Mouse (Mus musculus): ENCODE results near the gene Arf6. TPM values are rescaled to one million over a fixed set of nuclear protein-coding genes. Genes with fewer than 3 reads are reported as not detected.
A peak's percentile ranks its signal among the peaks of the same experiment; 100 is the strongest.
"Not testable (repeated sequence)": the region's sequence is repeated elsewhere in the genome, so short reads cannot be mapped to it uniquely, and the experiment has no call there.

Gene Arf6
- 32.1 and 33.0 TPM in 2 replicates for polyA plus RNA-seq (2015; fragmentation: Nextera tagmentation; extraction: Ambion mirVana)

- ATAC-seq (replicated peaks), result peak; percentile 93
- peaks cover 31% of the 10 kb centered on the region for H3K4me1 ChIP-seq
- H3K36me3 ChIP-seq, result peaks cover 2% of the 10 kb centered on the region; the same call in 1 of the 2 replicates
- WGBS, result 0% methylated on average over 91 of the region's 121 CpGs
- H3K9me3 ChIP-seq, result no peaks in the 10 kb centered on the region
- H3K9ac ChIP-seq (replicated peaks), result peak within 1 kb of the TSS; percentile 85
- H3K4me3 ChIP-seq, result peak within 1 kb of the TSS; percentile 82
- H3K27ac ChIP-seq (replicated peaks), result peak within 1 kb of the TSS; percentile 93
- peak within 1 kb of the TSS; percentile 85 for H3K4me2 ChIP-seq (replicated peaks)
- H3K27me3 ChIP-seq, result no peaks in the 10 kb centered on the region
Observed at GRCm38 (mm10) chr12:69371854-69372671, at the start of gene Arf6, which contains the start of gene Gm9887. Gene Arf6, plus strand, starts transcription at chr12:69372150. Gene Gm9887, minus strand, starts transcription at chr12:69372458.

- H3K4me2 ChIP-seq (replicated peaks), result no peak overlapping the region
- no peaks in the 10 kb centered on the region for H3K9me3 ChIP-seq
- ATAC-seq (replicated peaks), result no peak
- H3K4me1 ChIP-seq, result no peaks in the 10 kb centered on the region
- no peaks in the 10 kb centered on the region for H3K27me3 ChIP-seq
- H3K4me3 ChIP-seq, result no peak overlapping the region
- H3K36me3 ChIP-seq, result peaks cover 57% of the 10 kb centered on the region
- no peak overlapping the region for H3K9ac ChIP-seq (replicated peaks)
- 86% methylated on average over 3 of the region's 3 CpGs for WGBS
- H3K27ac ChIP-seq (replicated peaks), result no peak overlapping the region
Observed at GRCm38 (mm10) chr12:69331187-69331586, 40.8 kb upstream of the Arf6 start.

GRCm38 (mm10) chr12:69332147-69332546, 39.8 kb upstream of the Arf6 start:
- no peak overlapping the region for H3K9ac ChIP-seq (replicated peaks)
- H3K9me3 ChIP-seq, result no peaks in the 10 kb centered on the region
- peaks cover 58% of the 10 kb centered on the region for H3K36me3 ChIP-seq
- no peaks in the 10 kb centered on the region for H3K4me1 ChIP-seq
- ATAC-seq (replicated peaks), result no peak
- H3K4me3 ChIP-seq, result no peak overlapping the region
- H3K4me2 ChIP-seq (replicated peaks), result no peak overlapping the region
- H3K27ac ChIP-seq (replicated peaks), result no peak overlapping the region
- H3K27me3 ChIP-seq, result no peaks in the 10 kb centered on the region
- WGBS, result 89% methylated on average over 1 of the region's 1 CpGs

GRCm38 (mm10) chr12:69333547-69333946, 38.4 kb upstream of the Arf6 start:
- peaks cover 57% of the 10 kb centered on the region for H3K36me3 ChIP-seq

GRCm38 (mm10) chr12:69349928-69350327, 22.0 kb upstream of the Arf6 start:
- Histone ChIP-seq H3K4me1 (no peaks in the 10 kb centered on the region), H3K9me3 (no peaks in the 10 kb centered on the region), H3K27me3 (no peaks in the 10 kb centered on the region), H3K27ac (replicated peaks) (no peak overlapping the region), H3K9ac (replicated peaks) (no peak overlapping the region), H3K36me3 (peaks cover 80% of the 10 kb centered on the region), H3K4me3 (no peak overlapping the region), H3K4me2 (replicated peaks) (no peak overlapping the region)
- 89% methylated on average over 2 of the region's 2 CpGs for WGBS
- no peak for ATAC-seq (replicated peaks)

More at GRCm38 (mm10) chr12:69333547-69333946, 38.4 kb upstream of the Arf6 start:
- no peak for ATAC-seq (replicated peaks)
- H3K27me3 ChIP-seq, result no peaks in the 10 kb centered on the region
- H3K4me1 ChIP-seq, result no peaks in the 10 kb centered on the region
- H3K9ac ChIP-seq (replicated peaks), result no peak overlapping the region
- 94% methylated on average over 2 of the region's 2 CpGs for WGBS
- H3K27ac ChIP-seq (replicated peaks), result no peak overlapping the region
- H3K9me3 ChIP-seq, result no peaks in the 10 kb centered on the region
- no peak overlapping the region for H3K4me3 ChIP-seq
- no peak overlapping the region for H3K4me2 ChIP-seq (replicated peaks)

- Histone ChIP-seq H3K36me3 (peaks cover 67% of the 10 kb centered on the region), H3K27me3 (no peaks in the 10 kb centered on the region), H3K4me3 (no peak overlapping the region), H3K4me2 (replicated peaks) (no peak overlapping the region), H3K27ac (replicated peaks) (no peak overlapping the region), H3K4me1 (peaks cover 12% of the 10 kb centered on the region), H3K9ac (replicated peaks) (no peak overlapping the region), H3K9me3 (no peaks in the 10 kb centered on the region)
- ATAC-seq (replicated peaks), result no peak
- 90% methylated on average over 1 of the region's 1 CpGs for WGBS
Observed at GRCm38 (mm10) chr12:69351685-69352084, 20.3 kb upstream of the Arf6 start.

GRCm38 (mm10) chr12:69356546-69357299, 15.2 kb upstream of the Arf6 start, which contains the start of gene Nemf:
Gene Nemf, minus strand, starts transcription at chr12:69357165.
- peak within 1 kb of the TSS; percentile 91 for H3K9ac ChIP-seq (replicated peaks)
- ATAC-seq (replicated peaks), result peak; percentile 56
- peak within 1 kb of the TSS; percentile 77 for H3K4me2 ChIP-seq (replicated peaks)
- H3K27ac ChIP-seq (replicated peaks), result peak within 1 kb of the TSS; percentile 82
- peaks cover 26% of the 10 kb centered on the region for H3K36me3 ChIP-seq
- H3K4me1 ChIP-seq, result peaks cover 17% of the 10 kb centered on the region
- no peaks in the 10 kb centered on the region for H3K27me3 ChIP-seq
- under 1% methylated on average over 43 of the region's 50 CpGs for WGBS
- peak within 1 kb of the TSS; percentile 89 for H3K4me3 ChIP-seq
- H3K9me3 ChIP-seq, result no peaks in the 10 kb centered on the region

GRCm38 (mm10) chr12:69357300-69357646, 14.7 kb upstream of the Arf6 start:
- no peaks in the 10 kb centered on the region for H3K27me3 ChIP-seq
- WGBS, result 6% methylated on average over 13 of the region's 13 CpGs
- peak overlapping the region; percentile 91 for H3K9ac ChIP-seq (replicated peaks)
- H3K4me1 ChIP-seq, result peaks cover 21% of the 10 kb centered on the region
- H3K36me3 ChIP-seq, result peaks cover 21% of the 10 kb centered on the region
- H3K27ac ChIP-seq (replicated peaks), result 0 out of 2 replicates have a peak overlapping the region, but pooled peaks have one; percentile 40
- H3K9me3 ChIP-seq, result no peaks in the 10 kb centered on the region
- ATAC-seq (replicated peaks), result no peak
- peak overlapping the region; percentile 77 for H3K4me2 ChIP-seq (replicated peaks)
- peak overlapping the region; percentile 89 for H3K4me3 ChIP-seq

GRCm38 (mm10) chr12:69360655-69360996, 11.3 kb upstream of the Arf6 start:
- peaks cover 27% of the 10 kb centered on the region for H3K4me1 ChIP-seq
- ATAC-seq (replicated peaks), result no peak
- no peaks in the 10 kb centered on the region for H3K36me3 ChIP-seq
- 16% methylated on average over 5 of the region's 5 CpGs for WGBS
- H3K27ac ChIP-seq (replicated peaks), result no peak overlapping the region
- no peaks in the 10 kb centered on the region for H3K27me3 ChIP-seq
- no peak overlapping the region for H3K9ac ChIP-seq (replicated peaks)
- H3K9me3 ChIP-seq, result no peaks in the 10 kb centered on the region
- no peak overlapping the region for H3K4me2 ChIP-seq (replicated peaks)
- H3K4me3 ChIP-seq, result no peak overlapping the region

GRCm38 (mm10) chr12:69360997-69361899, 10.7 kb upstream of the Arf6 start:
- Histone ChIP-seq H3K4me1 (peaks cover 22% of the 10 kb centered on the region), H3K9ac (replicated peaks) (peak overlapping the region; percentile 69), H3K27ac (replicated peaks) (peak overlapping the region; percentile 94), H3K4me3 (peak overlapping the region; percentile 60), H3K4me2 (replicated peaks) (peak overlapping the region; percentile 68)
- H3K27me3 ChIP-seq, H3K36me3 ChIP-seq, H3K9me3 ChIP-seq: not testable (repeated sequence)
- under 1% methylated on average over 40 of the region's 50 CpGs for WGBS
- ATAC-seq (replicated peaks), result peak; percentile 97

- H3K4me1 ChIP-seq, result peaks cover 19% of the 10 kb centered on the region
- H3K9me3 ChIP-seq, result no peaks in the 10 kb centered on the region
- H3K4me2 ChIP-seq (replicated peaks), result peak overlapping the region; percentile 68
- ATAC-seq (replicated peaks), result no peak
- peak overlapping the region; percentile 60 for H3K4me3 ChIP-seq
- WGBS, result 6% methylated on average over 10 of the region's 10 CpGs
- H3K36me3 ChIP-seq, result no peaks in the 10 kb centered on the region
- peak overlapping the region; percentile 69 for H3K9ac ChIP-seq (replicated peaks)
- H3K27ac ChIP-seq (replicated peaks), result peak overlapping the region; percentile 94
- H3K27me3 ChIP-seq, result no peaks in the 10 kb centered on the region
Observed at GRCm38 (mm10) chr12:69361919-69362318, 10.0 kb upstream of the Arf6 start.

Data from forebrain, embryonic 15.5 days (tissue).